Mouse (Mus musculus) stomach, postnatal 0 days (tissue): ENCODE data around the gene Mylk. TPM values are rescaled to one million over a fixed set of nuclear protein-coding genes. Genes with fewer than 3 reads are reported as not detected.

Source experiments
- ATAC-seq: fragments of 200-750 bp; cut with Nextera tagmentation; 2 replicates; pipeline ENCODE4 v1.8.0; 2017; ENCODE audit not compliant: low FRiP score, low TSS enrichment
- DNase-seq: peaks from one replicate; pipeline ENCODE4 v3.0.0-alpha.2; 2016; ENCODE audit warnings: low spot score
- H3K27ac ChIP-seq: fragments of 300-500 bp; sonication (generic); replicated peaks from 2 replicates; pipeline ENCODE4 v1.5.1; 2014; ENCODE audit warnings: mild to moderate bottlenecking, control low read depth
- H3K27me3 ChIP-seq: fragments of 300-500 bp; sonication (generic); 2 replicates; pipeline ENCODE4 v1.6.1; 2014; ENCODE audit warnings: low read length; ENCODE audit not compliant: control insufficient read depth, insufficient read depth
- H3K36me3 ChIP-seq: fragments of 300-500 bp; sonication (generic); 2 replicates; pipeline ENCODE4 v1.6.1; 2014; ENCODE audit warnings: low read length, mixed read lengths; ENCODE audit not compliant: control insufficient read depth, insufficient read depth
- H3K4me1 ChIP-seq: fragments of 300-500 bp; sonication (generic); replicated peaks from 2 replicates; pipeline ENCODE4 v1.6.1; 2014; ENCODE audit warnings: antibody characterized with exemption; ENCODE audit not compliant: control insufficient read depth, insufficient read depth
- H3K4me2 ChIP-seq: fragments of 300-500 bp; sonication (generic); replicated peaks from 2 replicates; pipeline ENCODE4 v1.6.1; 2014; ENCODE audit warnings: low read depth, mild to moderate bottlenecking, control low read depth, moderate library complexity
- H3K4me3 ChIP-seq: fragments of 300-500 bp; sonication (generic); 2 replicates; pipeline ENCODE4 v1.5.1; 2014; ENCODE audit warnings: low read depth, low read length, control low read depth
- H3K9ac ChIP-seq: fragments of 300-500 bp; sonication (generic); 2 replicates; pipeline ENCODE4 v1.6.1; 2014; ENCODE audit warnings: mild to moderate bottlenecking, low read length, control low read depth, mixed read lengths
- H3K9me3 ChIP-seq: fragments of 300-500 bp; sonication (generic); 2 replicates; pipeline ENCODE4 v1.6.1; 2016; ENCODE audit warnings: low read length; ENCODE audit not compliant: control insufficient read depth
- CTCF ChIP-seq: IDR thresholded peaks from 2 replicates; pipeline ENCODE4 v1.5.1; 2016; ENCODE audit warnings: antibody characterized with exemption, low read depth, mild to moderate bottlenecking, moderate library complexity
- EP300 ChIP-seq: optimal IDR thresholded peaks from 2 replicates; pipeline ENCODE3; 2016; ENCODE audit warnings: antibody characterized with exemption
- WGBS: fragments of 180-500 bp; shearing (Covaris S2); extraction: QIAGEN DNeasy Blood & Tissue Kit; methylation state at CpG from one replicate; pipeline ENCODE4 v1.1.7; 2014; 5-methylcytosine and 5-hydroxymethylcytosine counted together
- polyA plus RNA-seq: library from polyadenylated mRNA; unstranded; fragments of >200 nt; fragmentation: Nextera tagmentation; extraction: Ambion mirVana; gene quantifications from 2 replicates; pipeline ENCODE4 v1.2.1, GENCODE M21; 2015

The Mylk gene
- polyA plus RNA-seq, 1 experiment from 2014 or later: 480 TPM

DNA sequence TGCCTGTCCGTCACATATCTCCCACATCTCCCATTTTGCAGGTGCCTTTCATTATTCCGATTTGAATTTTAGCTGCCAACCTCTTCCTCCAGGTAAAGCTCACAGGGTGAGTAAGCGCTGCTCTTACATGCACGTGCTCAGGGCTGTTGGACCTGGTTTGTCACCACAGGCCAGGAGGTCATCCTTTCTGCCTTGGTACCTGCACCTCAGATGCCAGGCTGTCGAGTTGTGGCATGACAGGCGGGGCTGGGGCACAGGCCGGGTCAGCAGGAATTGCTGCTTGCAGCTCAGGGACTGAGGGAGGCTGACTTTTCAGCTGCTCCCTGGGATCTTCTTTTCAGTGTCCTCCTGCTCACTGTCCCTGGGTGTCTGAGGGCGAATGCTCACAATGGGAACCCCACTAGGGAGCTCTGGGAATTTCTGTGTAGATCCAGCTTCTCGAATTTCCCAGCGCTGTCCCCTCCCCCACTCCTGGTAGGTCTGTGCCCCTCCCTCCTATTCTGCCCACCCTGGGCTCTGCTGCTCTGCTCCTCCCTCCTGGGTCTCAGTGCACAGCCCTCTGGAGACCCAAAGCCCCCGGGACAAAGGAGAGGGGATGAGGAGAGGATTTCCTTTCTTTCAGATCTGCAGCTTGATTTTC, 3.2 kb downstream of the Mylk start:
- 39% methylated on average over 11 of the region's 11 CpGs for WGBS
- Histone ChIP-seq H3K4me3 (no peak overlapping the region), H3K27me3 (no peaks in the 10 kb centered on the region), H3K9me3 (no peaks in the 10 kb centered on the region), H3K4me1 (no peaks in the 10 kb centered on the region), H3K36me3 (no peaks in the 10 kb centered on the region), H3K27ac (no peak overlapping the region), H3K9ac (no peak overlapping the region), H3K4me2 (no peak overlapping the region)
- no peak for ATAC-seq
- no peak for DNase-seq
- TF ChIP-seq EP300 (no peak), CTCF (no peak)

DNA sequence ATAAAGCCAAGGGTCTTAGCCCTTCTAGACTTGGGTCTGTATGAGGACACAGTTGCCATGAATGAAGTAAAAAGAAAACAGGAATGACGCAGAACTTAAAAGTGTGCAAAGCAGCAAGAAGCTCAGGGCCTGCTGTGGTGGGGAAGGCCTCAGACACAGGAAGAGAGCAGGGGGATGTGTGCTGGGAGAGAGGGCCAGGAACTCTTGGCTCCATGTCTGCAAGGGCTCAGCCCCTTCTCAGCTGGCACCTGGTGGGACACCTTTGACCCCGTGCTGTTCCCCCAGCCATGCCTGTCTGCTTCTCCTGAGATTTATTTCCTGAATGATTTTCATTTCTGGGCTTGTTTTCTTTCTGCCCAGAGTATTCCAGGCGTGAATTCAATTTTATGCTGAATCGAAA, 4.5 kb downstream of the Mylk start:
- Histone ChIP-seq H3K27ac (no peak overlapping the region), H3K36me3 (no peaks in the 10 kb centered on the region), H3K9ac (no peak overlapping the region), H3K4me3 (no peak overlapping the region), H3K27me3 (no peaks in the 10 kb centered on the region), H3K4me2 (no peak overlapping the region), H3K9me3 (no peaks in the 10 kb centered on the region), H3K4me1 (no peaks in the 10 kb centered on the region)
- 87% methylated on average over 4 of the region's 4 CpGs for WGBS
- DNase-seq: no peak
- ATAC-seq: no peak
- no peak for TF ChIP-seq EP300
- no peak for TF ChIP-seq CTCF

DNA sequence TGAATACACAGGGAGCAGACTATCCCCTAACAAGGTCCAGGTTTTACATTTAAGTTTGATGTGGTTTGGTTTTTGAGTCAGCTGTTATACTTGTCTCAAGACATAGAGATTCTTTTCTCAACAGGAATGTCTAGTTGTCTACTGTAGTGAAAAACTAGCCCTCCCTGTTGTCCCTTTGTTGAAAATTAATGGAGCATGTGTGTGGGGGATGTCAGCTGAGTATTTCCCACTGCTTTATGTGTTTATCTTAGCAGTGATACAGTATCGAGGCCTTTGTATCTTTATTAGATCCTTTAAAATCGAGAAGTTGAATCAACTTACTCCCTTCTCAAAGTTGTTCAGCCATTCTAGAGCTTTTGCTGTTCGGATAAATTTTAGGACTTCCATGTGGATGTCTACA, 7.0 kb downstream of the Mylk start:
- no peaks in the 10 kb centered on the region for H3K4me1 ChIP-seq
- TF ChIP-seq EP300: no peak
- TF ChIP-seq CTCF: no peak
- DNase-seq: no peak
- no peak overlapping the region for H3K27ac ChIP-seq
- no peak for ATAC-seq
- no peaks in the 10 kb centered on the region for H3K9me3 ChIP-seq
- H3K4me3 ChIP-seq: no peak overlapping the region
- H3K4me2 ChIP-seq: no peak overlapping the region
- H3K9ac ChIP-seq: no peak overlapping the region
- 63% methylated on average over 3 of the region's 3 CpGs for WGBS
- no peaks in the 10 kb centered on the region for H3K36me3 ChIP-seq
- no peaks in the 10 kb centered on the region for H3K27me3 ChIP-seq

DNA sequence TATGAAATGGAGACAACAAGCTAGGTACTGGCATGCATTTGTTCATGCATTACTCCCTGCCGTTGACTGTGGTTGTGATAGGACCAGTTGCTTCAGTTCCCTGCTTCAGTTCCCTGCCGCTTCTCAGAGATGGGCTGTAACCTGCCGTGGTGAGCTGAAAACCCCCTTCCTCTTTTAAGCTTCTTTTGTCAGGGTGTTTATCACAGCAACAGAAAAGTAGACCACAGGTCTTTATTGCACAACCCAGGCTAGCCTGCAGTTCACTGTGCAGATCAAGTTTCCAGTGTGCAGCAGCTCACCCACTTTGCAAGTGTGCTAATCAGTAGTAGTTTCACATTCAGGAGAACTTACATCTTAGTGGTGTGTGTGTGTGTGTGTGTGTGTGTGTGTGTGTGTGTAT, 8.0 kb downstream of the Mylk start:
- no peaks in the 10 kb centered on the region for H3K9me3 ChIP-seq
- no peaks in the 10 kb centered on the region for H3K36me3 ChIP-seq
- WGBS: 85% methylated on average over 3 of the region's 3 CpGs
- ATAC-seq (no peak), DNase-seq (no peak)
- TF ChIP-seq EP300 (no peak), CTCF (no peak)
- H3K4me3 ChIP-seq: no peak overlapping the region
- H3K27me3 ChIP-seq: no peaks in the 10 kb centered on the region
- no peak overlapping the region for H3K4me2 ChIP-seq
- H3K9ac ChIP-seq: no peak overlapping the region
- no peaks in the 10 kb centered on the region for H3K4me1 ChIP-seq
- no peak overlapping the region for H3K27ac ChIP-seq

DNA sequence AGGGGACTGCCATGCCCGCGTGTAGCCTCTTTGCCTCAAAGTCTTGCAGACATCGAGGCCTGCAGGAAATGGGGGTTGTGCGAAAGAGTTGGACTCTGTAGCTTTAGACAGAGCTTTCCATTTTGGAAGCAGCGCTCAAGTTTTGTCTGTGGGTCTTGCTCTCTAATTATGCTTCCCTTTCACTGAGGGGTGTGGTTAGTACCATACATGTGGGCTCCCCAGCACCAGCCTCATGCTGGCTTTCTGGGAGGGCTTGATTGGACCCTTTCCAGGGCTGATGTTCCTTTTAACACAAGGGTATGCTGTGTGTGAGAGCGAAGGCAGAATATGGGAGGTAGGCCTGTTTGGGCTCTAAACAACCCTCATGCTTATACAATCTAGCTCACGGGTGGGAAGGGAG, 12.0 kb downstream of the Mylk start:
- Histone ChIP-seq H3K9me3 (no peaks in the 10 kb centered on the region), H3K27me3 (no peaks in the 10 kb centered on the region), H3K36me3 (no peaks in the 10 kb centered on the region), H3K27ac (no peak overlapping the region), H3K4me3 (no peak overlapping the region), H3K4me2 (no peak overlapping the region), H3K9ac (no peak overlapping the region), H3K4me1 (no peaks in the 10 kb centered on the region)
- 88% methylated on average over 7 of the region's 7 CpGs for WGBS
- ATAC-seq (no peak), DNase-seq (no peak)
- TF ChIP-seq EP300 (no peak), CTCF (no peak)

DNA sequence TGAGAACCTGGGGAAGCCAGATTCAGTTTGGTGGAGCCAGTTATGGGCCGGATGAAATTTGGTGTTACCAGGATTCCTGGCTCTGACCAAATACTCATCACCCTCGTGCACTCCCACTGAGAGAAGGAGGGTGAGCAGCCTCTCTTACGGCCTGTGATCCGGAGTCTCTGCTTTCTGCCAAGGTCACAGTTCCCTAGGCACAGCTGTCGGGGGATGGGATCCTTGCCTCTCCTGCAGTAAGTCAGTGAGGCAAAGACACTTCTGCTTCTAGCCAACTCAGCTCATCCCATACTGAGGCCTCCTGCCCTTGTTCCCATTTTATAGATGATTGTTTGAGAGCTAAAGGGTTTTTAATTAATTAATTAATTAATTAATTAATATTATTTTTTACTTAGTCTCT, 13.2 kb downstream of the Mylk start:
- 78% methylated on average over 5 of the region's 5 CpGs for WGBS
- TF ChIP-seq EP300: no peak
- no peak for TF ChIP-seq CTCF
- no peak overlapping the region for H3K4me2 ChIP-seq
- H3K27ac ChIP-seq: no peak overlapping the region
- H3K27me3 ChIP-seq: no peaks in the 10 kb centered on the region
- no peak overlapping the region for H3K9ac ChIP-seq
- no peak for DNase-seq
- no peak for ATAC-seq
- no peaks in the 10 kb centered on the region for H3K4me1 ChIP-seq
- no peaks in the 10 kb centered on the region for H3K36me3 ChIP-seq
- H3K9me3 ChIP-seq: no peaks in the 10 kb centered on the region
- no peak overlapping the region for H3K4me3 ChIP-seq
